Mouse (Mus musculus) embryonic fibroblast, embryonic 13.5 days (primary cell): Measurements from ENCODE around the gene Platr17.

Experiments
- CTCF ChIP-seq: IDR thresholded peaks from 2 replicates; pipeline ENCODE4 v1.5.1; 2011; ENCODE audit warnings: mild to moderate bottlenecking, control low read depth, low read length, moderate library complexity, borderline replicate concordance; ENCODE audit not compliant: insufficient read depth
- POLR2A ChIP-seq: IDR thresholded peaks from 2 replicates; pipeline ENCODE4 v1.6.1; 2011; ENCODE audit warnings: low read depth, mild to moderate bottlenecking, control low read depth, low read length, moderate library complexity

- no peak for TF ChIP-seq CTCF
- TF ChIP-seq POLR2A, result no peak
Observed at GRCm38 (mm10) chr17:33914969-33915391, 10.0 kb downstream of the Platr17 start.
